Mouse (Mus musculus): ENCODE measurements around the gene Tenm2.

DNA sequence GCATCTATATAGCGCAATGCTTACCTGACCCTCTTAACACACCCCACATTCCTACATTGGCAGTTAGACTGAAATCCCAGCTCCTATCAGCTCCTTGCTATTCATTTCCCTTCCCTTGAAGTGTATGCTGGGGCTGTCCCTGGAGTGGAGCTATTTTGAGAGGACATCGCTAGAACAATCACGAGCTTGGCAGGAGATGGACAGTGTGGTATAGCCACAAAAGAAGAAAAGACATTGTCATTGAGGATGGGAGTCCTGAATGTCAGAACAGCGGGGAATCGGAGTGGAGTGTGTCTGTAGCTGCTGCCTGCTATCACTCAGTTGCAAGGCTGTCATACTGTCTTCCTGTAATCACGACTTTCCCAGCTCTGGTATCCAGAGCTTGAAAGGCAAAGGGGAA is 1031.4 kb downstream of the Tenm2 start:
- TF ChIP-seq POLR2A (IDR thresholded peaks at IDR 0.05; ENCODE audit: control insufficient read depth, low read depth, low read length) = no peak
- TF ChIP-seq CTCF (IDR thresholded peaks at IDR 0.05; ENCODE audit: control insufficient read depth, insufficient read depth, insufficient replicate concordance, low read depth, low read length) = no peak

Data from testis, adult 2 months (tissue).